Mouse (Mus musculus) frontal cortex, postnatal 25 days (tissue): Measurements from ENCODE around the gene Frrs1.
"Not testable (repeated sequence)": the region's sequence is repeated elsewhere in the genome, so short reads cannot be mapped to it uniquely, and the experiment has no call there.

Experiments used
- DNase-seq, 2 experiments: peaks; one replicate each; pipeline ENCODE4 v3.0.0; 2022; ENCODE audit warnings: low spot score in 2 of 2

The Frrs1 gene

DNA sequence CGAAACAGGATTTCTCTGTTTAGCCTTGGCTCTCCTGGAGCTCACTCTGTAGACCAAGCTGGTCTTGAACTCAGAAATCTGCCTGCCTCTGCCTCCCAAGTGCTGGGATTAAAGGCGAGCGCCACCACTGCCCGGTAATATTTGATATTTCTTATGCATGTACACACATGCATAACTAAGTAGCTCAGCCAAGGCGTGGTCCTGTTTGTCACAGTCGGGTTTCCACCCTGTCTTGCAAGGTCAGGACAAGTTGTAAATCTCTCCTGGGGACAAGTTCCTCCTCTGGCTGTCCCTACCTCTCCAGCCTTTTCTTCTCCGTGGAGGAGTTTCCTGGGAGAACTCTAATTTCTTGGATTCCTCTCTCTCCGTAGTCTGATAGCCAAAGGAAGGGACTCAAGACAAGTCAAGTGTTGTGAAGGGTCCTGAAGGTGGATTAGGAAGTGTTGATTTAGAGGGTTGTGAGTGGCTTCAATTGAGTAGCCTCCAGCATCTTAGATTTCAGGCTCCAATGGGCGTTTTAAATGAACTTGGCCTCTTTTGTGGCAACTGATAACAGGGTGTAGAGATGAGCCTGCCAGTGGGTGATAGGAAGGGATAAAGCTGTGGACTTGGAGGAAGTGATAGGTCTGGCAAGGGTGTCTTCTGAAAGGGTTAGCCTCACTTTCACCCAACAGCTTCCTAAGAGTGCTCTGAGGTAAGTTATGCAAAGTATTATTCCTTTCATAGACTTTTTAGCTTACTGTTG lies at the start of gene Frrs1:
Gene Frrs1 (plus strand): TSS at position 524 of the 745 bp plus-strand sequence.
- DNase-seq, result no peak

DNA sequence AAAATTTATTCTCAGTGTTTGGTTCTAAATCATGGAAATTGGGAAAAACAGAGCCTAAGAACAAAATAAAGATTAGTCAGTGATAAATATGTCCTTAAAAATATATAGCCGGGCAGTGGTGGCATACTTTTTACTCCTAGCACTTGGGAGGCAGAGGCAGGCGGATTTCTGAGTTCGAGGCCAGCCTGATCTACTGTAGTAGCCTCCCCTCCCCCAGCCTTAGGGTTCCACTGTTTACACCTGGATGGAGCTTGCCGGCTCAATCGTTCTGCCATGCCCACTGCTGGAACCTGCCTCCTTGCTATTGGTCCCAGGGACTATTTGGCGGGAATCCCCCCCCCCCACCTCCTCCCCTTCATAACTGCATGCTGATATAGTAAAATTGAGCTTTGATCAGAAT lies 48.9 kb upstream of the Frrs1 start:
- not testable (repeated sequence) for DNase-seq

DNA sequence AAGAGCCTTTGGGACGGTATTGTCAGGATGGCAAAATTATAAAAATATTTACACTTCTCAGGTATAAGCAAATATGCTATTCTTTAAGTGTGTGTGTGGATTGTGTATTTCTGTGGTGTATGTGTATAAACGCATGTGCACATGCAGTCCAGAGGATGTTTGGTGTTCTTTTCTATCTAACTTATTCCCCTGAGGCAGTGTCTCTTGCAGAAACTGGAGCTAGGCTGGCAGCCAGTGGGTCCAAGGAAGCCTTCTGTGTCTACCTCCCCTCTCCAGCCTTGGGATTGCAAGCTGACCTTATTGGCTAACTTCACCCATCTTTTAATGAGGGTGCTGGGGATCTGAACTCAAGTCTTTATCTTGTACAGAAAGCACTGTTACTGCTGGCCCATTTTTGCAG lies 46.3 kb upstream of the Frrs1 start:
- DNase-seq, result no peak

DNA sequence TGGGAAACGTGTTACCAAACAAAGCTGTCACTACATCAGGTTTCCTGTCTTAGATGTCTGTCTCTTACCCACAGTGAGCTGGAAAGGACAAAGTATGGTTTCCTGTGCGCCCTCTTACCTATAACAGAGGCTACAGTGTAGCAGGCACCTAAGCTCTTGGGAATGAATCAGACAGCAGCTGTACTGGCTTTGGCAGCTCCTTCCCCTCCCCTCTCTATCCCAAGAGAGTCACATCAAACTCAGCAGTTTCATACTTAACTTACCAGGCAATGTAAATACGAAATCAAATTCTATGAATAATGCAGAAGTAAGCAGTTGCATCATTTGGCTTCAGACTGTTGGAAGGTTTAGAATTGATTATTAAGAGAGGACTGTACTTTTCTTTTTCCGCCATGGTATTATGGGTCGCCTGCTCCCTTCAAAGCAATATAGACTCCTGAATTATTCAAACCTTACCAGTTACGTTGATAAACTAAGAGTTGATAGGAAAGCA lies 43.9 kb upstream of the Frrs1 start:
- no peak for DNase-seq

DNA sequence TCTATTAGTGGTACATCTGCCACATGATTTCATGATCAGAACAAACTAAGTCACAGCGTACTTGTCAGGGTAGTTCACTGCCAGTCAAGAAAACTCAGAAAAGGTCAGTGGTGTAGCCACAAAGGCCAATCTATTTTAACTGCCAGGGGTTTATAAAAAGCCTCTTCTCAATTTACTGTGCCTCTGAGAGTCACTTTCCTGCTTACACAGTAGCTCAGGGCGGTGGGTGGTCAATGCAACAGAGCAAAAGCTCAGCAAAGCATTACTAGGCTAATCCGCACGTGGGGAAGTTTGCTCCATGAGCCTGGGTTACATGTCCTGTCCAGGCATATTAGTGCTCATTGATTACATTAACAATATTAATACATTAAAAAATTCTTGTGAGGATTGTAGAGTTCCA lies 43.3 kb upstream of the Frrs1 start:
- DNase-seq, result no peak

DNA sequence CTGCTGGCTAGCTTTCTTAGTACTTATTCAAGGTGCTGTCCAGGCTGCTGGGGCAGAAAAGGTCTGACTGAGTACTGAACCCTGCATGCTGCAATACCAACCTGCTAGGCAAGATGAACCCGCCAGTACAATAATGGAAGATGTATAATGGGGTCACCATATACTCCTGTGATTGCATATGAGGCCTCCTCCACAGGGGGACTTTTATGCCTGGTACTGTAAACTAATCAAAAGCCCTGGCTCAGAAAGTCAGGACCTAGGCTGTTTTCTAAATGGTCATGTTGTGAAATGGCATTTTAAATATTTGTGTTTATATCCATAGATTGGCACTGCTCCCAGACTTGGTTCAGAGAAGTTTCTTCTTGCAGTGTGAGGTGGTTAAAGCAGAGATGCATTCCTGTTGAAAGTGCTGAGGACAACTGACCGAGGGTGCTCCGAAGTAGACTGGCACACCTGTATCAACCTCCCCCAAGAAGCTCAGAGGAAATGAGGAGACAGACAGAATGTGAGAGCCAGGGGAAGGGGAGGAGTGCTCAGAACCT lies 42.5 kb upstream of the Frrs1 start:
- DNase-seq, result no peak

DNA sequence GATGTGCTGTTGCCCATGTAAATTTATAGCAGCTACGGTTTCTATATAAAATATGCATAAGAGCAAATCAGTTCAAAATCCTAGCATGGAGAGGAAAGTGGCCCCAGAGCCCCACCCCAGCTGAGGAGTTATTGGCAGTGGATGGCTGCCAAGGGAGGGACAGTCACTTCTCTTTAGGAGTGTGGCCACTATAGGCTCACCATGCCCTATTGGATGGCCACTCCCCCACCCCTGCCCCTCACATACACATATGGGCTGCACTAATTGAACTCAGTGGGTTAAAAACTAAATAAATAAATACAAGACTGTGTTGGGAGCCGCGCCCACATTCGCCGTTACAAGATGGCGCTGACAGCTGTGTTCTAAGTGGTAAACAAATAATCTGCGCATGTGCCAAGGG lies 42.0 kb upstream of the Frrs1 start:
- no peak for DNase-seq

DNA sequence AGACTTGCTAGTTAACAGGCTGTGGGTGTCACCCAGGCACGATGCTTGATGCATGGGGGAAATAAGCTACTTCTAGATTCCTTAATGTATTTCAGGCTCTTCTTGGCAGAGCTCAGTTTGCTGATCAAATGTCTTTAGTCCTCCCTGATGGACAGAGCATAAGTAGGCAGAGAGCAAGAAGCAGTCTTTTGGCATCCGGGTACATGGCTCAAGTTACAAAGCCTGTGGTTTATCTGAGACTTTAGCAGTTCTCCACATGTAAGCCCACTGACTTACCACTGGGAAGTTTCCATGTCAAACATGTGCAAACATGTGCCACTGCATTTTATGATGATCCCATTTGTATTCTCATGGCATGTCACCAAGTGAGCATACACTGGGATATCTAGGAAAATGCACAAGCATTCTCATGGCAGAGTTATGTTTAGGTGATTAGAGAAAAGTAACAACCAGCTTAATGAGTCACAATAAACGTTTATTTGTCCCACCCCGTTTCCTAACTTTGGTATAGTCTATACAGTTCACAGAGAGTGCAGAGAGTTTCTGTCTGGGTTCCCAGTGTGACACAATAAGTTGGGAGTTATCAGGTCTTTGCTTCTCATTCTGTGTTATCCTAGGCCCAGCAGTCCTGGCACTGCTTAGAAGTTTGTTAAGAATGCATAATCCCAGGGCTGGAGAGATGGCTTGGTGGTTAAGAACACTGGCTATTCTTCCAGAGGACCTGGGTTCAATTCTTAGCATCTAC lies 32.6 kb upstream of the Frrs1 start:
- DNase-seq, result no peak

DNA sequence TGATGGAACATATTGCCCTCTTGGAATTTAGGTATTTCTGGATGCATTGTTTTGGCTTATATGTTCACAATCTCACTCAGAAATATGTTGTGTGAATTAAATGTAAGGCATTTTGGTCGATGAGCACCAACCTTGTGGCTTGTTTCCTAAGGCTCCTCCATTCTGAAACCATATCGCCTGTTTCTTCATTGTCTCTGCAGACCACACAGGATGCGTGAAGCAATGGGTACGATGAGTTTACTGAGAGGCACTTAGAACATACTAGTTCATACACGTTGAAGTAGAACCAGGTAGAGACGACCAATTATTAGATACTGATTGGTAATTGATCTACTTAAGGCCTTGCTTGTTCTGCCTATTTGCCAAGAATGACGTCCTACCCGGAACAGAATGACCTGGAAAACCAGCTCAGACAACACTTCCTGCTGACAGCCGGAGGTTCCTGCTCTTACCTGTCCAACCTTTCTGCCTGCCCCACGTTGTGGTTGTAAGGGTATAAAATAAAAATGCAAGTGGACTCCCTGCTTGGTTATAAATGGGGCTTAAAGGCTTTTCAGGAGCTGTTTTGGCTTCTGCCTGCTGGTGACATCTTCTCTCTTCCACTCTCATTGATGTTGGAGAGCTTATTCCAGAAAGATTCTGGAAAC lies 29.9 kb upstream of the Frrs1 start:
- DNase-seq, result no peak

DNA sequence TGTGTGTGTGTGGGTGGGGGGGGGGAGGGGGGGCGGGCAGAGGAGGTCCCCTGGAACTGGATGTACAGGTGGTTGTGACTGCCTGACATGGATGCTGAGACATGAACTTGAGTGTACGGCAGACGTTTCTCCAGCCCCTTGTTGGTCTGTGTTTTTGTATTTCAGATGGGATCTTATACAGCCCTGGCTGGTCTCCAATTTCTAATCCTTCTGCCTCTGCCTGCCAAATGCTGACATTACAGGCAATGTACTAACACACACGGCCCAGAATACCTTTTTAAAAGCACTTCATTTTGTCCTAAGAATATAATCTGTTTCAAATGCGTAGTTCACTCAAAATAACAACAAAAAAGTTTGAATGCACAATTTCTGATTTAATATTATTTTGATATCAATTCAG lies 27.9 kb upstream of the Frrs1 start:
- DNase-seq, result no peak

DNA sequence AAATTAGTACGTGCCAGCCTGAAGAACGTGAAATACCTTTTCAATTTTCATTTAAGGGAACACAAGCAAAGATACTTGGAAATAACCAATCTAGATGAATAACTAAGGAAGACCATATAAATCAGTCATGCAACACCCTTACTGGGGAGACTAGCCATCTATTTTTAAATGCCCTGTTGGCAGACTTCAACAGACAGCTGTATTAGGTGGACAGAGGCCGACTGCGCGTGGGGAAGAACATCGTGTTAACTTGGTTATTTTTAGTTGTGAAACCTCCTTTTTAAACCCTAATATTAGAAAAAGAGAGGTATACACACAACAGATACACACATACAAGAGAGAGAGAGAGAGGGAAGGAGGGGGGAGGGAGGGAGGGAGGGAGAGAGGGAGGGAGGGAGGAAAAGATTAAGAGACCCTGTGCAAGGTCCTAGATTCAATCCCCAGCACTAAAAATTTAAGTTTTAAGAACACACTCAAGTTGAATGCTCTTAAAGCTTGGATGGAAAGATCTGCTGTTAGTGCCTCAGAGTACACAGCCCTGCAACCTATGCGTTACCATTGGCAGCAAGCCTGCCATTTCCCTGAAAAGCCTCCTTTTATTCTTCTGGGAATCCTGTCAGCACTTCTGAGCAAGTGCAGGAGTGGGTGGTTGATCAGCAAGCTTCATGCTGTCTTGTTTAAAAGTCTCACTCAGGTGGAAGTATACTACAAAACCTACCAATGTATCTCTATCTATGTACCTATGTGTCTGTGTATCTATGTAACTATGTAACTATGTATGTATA lies 26.5 kb upstream of the Frrs1 start:
- no peak for DNase-seq

DNA sequence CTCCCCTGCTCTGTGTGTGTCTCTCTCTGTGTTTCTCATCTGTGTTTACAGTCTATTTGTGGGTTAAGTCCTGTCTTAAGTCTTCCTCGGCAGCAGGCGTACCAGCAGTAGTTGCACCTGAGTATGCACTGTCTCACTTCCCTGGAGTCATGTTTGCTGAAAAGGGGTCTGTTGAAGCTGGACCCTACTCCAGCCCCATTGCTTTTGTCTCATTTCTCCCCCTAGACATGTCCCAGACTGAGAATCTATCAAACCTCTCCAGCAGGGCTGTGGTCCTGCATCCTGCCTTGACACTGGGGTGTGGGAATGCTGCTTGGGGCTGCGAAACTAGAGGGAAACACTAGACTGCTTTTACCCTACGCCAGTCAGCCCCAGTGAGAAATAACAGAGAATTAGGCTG lies 25.8 kb upstream of the Frrs1 start:
- DNase-seq, result no peak

DNA sequence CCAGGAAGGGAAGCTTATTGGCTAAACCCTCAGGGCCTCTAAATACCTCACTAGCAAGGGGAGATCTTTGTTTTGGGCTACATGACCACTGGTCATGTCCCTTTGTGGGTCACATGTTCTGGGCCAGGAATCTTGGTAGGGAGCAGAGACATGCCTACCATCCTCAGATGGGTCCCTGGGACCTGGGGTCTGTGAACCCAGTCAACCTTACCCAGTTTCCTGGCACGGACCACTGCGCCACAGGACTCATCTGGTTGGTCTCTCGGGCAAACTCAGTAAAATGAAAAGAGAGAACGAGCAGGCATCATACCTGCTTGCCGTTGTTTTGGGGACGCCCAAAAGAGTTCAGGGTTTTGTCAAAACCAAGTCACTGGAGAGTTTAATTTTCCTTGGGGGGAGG lies 25.0 kb upstream of the Frrs1 start:
- DNase-seq, result no peak

DNA sequence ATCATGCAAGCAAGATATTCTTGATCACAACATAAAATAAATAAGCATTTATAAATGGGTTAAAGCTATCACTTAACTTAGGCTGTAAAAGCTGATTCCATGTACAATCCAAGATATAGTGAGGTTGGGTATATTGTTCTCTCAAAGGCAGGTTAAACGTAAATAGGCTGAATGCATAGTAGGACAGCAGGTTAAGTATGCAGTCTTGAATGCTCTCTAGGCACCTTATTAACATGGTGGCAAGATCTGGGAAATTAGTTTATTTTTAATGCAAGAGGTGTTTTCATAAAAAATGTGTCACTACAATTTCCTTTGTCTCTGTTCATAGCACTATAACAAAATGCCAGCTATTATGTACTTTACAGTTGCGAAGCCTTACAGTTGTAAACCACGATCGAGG lies 23.9 kb upstream of the Frrs1 start:
- no peak for DNase-seq

DNA sequence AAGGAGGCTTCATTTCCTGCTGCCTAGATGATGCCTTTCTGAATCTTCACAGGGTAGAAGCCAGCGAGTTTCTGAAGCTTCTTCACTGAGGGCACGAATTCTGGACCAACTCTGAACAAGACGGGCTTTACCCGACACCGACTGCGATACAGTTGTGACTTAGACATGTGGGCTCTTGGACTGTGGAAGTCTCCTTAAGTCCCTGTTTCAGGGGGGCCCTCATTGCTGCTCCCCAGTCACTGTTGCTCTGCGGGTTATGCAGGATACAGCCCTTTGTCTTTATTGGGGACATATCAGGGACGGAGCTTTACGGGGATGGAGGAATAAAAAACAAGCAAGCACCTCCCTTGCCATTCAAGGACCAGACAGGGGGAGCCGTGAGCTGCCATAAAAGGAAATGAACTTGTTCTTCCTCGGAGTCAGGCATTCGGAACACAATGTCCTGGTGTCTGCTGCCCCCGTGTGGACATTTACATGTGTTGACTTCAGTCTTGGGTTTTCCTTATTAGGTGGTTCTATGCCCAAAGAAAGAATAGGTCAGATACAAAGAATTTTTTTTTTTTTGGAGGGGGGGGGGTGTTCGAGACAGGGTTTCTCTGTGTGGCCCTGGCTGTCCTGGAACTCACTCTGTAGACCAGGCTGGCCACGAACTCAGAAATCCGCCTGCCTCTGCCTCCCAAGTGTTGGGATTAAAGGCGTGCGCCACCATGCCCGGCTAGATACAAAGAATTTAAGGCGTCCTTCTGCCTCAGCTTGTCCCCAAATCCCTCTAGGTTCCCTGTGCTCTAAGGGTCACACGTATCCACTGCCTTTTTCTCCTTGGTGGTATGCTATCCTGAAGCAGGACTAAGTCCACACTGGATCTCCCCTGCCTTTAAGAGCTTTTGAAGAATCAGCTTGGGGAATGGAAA lies 23.2 kb upstream of the Frrs1 start:
- peak; percentile 83 to 90 for DNase-seq

DNA sequence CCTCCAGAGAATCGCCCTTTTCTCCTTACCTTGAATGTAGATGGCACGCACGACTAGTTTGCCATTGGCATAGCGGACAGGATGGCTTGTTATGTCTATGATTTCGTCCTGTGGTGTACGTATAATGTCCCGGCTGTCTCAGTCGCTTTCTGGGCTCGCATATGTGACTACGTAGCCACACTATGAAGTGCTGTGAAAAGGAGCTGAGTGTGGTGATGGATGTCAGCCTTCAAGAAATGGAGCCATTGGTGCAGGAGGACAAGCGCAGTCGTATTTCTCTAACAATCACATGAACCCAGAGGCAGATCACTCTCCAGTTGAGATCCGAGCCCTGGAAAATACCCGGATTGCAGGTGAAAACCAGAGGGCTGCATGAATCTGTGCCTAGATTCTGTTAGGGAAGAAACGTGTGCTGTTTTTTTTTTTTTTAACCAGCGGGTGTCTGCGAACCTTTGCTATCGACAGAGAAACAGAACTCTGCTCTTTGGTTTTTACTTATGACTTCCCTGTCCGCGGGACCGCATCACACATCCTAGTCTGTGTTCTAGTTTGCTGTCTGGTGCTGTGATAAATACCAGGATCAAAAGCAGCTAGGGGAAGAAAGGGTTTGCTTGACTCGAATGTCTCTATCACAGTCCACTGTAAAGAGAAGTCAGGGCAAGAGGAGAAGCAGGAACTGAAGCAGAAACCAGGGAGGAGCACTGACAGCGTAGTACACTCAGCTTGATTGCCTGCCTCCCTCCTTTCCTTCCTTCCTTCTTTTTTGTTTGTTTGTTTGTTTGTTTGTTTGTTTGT lies 22.4 kb upstream of the Frrs1 start:
- no peak for DNase-seq

DNA sequence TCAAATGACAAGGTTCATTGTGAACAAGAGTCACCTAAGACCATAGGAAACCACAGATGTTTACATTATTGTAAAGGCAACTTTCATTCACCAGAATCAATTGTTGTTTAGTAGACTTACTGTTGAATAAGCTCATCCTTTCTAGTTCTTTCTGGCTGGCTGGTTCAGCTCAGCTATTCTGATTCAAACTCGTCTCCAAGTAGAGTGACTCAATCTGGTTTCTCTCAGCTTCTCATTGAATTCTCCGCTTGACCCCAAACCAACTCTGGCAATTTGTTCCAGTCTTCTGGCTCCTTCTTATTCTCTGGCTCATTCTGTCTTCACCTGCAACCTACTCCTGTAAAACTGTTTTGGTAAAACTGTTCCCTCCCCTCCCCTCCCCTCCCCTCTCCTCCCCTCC lies 18.0 kb upstream of the Frrs1 start:
- no peak for DNase-seq

DNA sequence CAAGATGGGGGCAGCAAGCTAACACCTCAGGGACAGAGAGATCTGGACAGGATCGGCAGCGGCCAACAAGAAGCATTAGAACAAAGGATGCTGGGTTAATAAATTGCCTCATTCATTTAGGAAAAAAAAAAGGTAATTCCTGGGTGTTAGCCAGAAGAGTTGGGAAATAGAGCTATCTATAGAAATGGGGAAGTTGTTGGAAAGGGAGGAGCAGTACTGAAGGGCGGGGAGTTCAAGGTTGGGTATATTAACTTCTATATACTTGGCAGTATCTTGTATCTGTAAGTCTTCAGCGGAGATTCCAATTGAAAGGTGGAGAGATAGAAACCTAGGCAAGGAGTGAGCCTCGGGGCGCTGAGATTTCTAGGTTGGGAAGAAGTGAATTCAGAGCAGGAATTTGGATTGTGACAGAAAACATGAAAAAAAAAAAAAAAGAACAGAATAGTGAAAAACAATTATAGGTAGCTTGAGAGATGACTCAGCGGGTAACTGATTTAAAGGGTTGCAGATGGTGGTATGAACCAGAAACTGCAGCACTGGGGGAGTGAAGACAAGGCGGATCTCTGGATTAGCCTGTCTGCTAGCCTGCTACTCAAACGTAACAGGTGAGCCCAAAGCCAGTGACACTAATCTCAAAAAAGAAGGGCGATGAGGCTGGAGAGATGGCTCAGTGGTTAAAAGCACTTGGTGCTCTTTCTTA lies 14.2 kb upstream of the Frrs1 start:
- DNase-seq, result no peak

DNA sequence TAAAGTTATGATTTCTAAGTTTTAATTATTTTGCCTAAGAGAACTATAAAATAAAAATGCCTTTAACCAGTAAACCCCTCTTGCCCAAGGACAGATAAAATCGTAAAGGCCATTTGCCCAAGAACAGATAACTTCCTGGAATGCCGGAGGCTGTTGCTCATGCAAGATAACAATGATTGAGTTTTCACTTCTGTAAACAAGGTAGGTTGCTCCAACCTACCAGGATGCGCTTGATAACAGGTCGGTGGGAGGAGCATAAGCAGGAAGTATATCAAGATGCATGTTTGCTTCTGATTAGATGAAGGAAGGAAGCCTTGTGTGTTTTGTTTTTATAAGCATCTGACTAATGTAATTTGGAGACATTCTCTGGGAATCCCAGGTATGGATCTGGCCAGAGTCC lies 13.2 kb upstream of the Frrs1 start:
- DNase-seq, result no peak
